In genomic region chr3:26639214-26639613, GRCm38 (mm10) we compare ENCODE assay signal across 17 mouse cellular contexts. TPM values are rescaled to one million over a fixed set of nuclear protein-coding genes. Genes with fewer than 3 reads are reported as not detected.
DNase-seq lines count a peak whose midpoint lies in the region; ATAC-seq lines count a peak whose summit lies in the region.
"Had no signal": no experiment of that assay in that cellular context is flagged by ENCODE, and none has a peak within 500 bp of the region (broad histone marks: within the 10 kb centered on the region; RNA-seq: fewer than 3 reads in every experiment).

No protein-coding gene starts in this region.

- no peaks in the 10 kb centered on the region for H3K9me3 ChIP-seq in forebrain, embryonic 11.5 days (ENCODE audit: control insufficient read depth, low read length)
- H3K9me3 ChIP-seq: kidney, embryonic 15.5 days had no signal

- ATAC-seq in forebrain, embryonic 11.5 days (replicated peaks; ENCODE audit: low FRiP score) = no peak
- ATAC-seq: CD4-positive, CD25-positive, alpha-beta regulatory T cell, adult 4 months had no signal

- H3K36me3 ChIP-seq in forebrain, embryonic 11.5 days (ENCODE audit: control insufficient read depth, insufficient read depth, low read length) = no peaks in the 10 kb centered on the region
- H3K36me3 ChIP-seq: kidney, embryonic 15.5 days had no signal

- no peaks in the 10 kb centered on the region; the same call in none of the 2 replicates for H3K4me1 ChIP-seq in forebrain, embryonic 11.5 days (replicated peaks; ENCODE audit: control insufficient read depth, insufficient read depth, low read length)
- H3K4me1 ChIP-seq: kidney, embryonic 15.5 days had no signal

- H3K27ac ChIP-seq in forebrain, embryonic 11.5 days (ENCODE audit: low read depth, low read length) = no peak overlapping the region
- H3K27ac ChIP-seq: kidney, embryonic 15.5 days had no signal

- no peak overlapping the region for H3K9ac ChIP-seq in forebrain, embryonic 11.5 days (ENCODE audit: low read length)
- H3K9ac ChIP-seq: kidney, embryonic 15.5 days had no signal

- 53% methylated on average over 9 of the region's 9 CpGs for WGBS in forebrain, embryonic 11.5 days

- peak; percentile 20 to 32 for DNase-seq in layer of hippocampus, adult 8-10 months (ENCODE audit: low spot score in 2 of 2)
- no peak for DNase-seq in layer of hippocampus, adult 9-10 months (ENCODE audit: low spot score)
- DNase-seq in brain, adult 2 months (ENCODE audit: low read depth, low spot score) = peak; percentile 52
- DNase-seq in forebrain, embryonic 11.5 days (ENCODE audit: low spot score) = peak; percentile 48
- DNase-seq in layer of hippocampus, postnatal 10 days (ENCODE audit: low spot score in 2 of 2) = peak; percentile 23 to 31
- DNase-seq in heart, adult 8-10 months (ENCODE audit: low spot score) = no peak
- no peak for DNase-seq in left cerebral cortex, adult 8-10 months (ENCODE audit: low spot score in 2 of 2)
- no peak for DNase-seq in spleen, postnatal 10 days (ENCODE audit: low spot score in 2 of 2)
- DNase-seq: cerebellum, postnatal 36 days; lung, postnatal 14 days; right cerebral cortex, postnatal 25 days had no signal

- no peak overlapping the region for H3K4me2 ChIP-seq in forebrain, embryonic 11.5 days (ENCODE audit: low read depth, low read length, severe bottlenecking)
- H3K4me2 ChIP-seq: kidney, embryonic 15.5 days; liver, embryonic 11.5 days had no signal

- no peak overlapping the region for H3K4me3 ChIP-seq in forebrain, embryonic 11.5 days (ENCODE audit: low read depth, low read length)
- H3K4me3 ChIP-seq: kidney, embryonic 15.5 days had no signal

- no peaks in the 10 kb centered on the region for H3K27me3 ChIP-seq in forebrain, embryonic 11.5 days (ENCODE audit: control insufficient read depth, insufficient read depth, low read length)
- H3K27me3 ChIP-seq: kidney, embryonic 15.5 days had no signal

RNA-seq across cellular contexts. Expression of gene Spata16, which starts 1.8 kb away (rescaled TPM):
- total RNA-seq in layer of hippocampus, adult 8-10 months (2022) = not detected
- polyA plus RNA-seq in forebrain, embryonic 11.5 days (2014; fragmentation: Nextera tagmentation; extraction: Ambion mirVana) = not detected in 2 replicates
- total RNA-seq in layer of hippocampus, postnatal 10 days (2021) = not detected
- total RNA-seq in heart, adult 8-10 months (2022) = not detected
- total RNA-seq in left cerebral cortex, adult 8-10 months (2022) = under 1 TPM in 1 of 4 experiments, not detected in 3; 0.23 TPM
- total RNA-seq: adrenal gland, adult 18-20 months; hematopoietic stem cell, adult 5-6 weeks had no signal
- polyA plus RNA-seq: CD4-positive, CD25-positive, alpha-beta regulatory T cell, adult 4 months; kidney, embryonic 15.5 days; liver, embryonic 11.5 days; stomach, embryonic 16.5 days had no signal

Comparison
In these comparisons a context has a peak if more than half of its experiments do, and no peak if none do; other contexts are left out.
1. DNase-seq: peak in layer of hippocampus, adult 8-10 months (2 of 2), brain, adult 2 months (single experiment), forebrain, embryonic 11.5 days (single experiment) and layer of hippocampus, postnatal 10 days (2 of 2); none in layer of hippocampus, adult 9-10 months (single experiment), heart, adult 8-10 months (single experiment), left cerebral cortex, adult 8-10 months (0 of 2) and spleen, postnatal 10 days (0 of 2).